Mouse (Mus musculus) lung, adult 2 months (tissue): ENCODE measurements around the gene Zfp511. TPM values are rescaled to one million over a fixed set of nuclear protein-coding genes. Genes with fewer than 3 reads are reported as not detected.
A peak's percentile ranks its signal among the peaks of the same experiment; 100 is the strongest.

Experiments
- DNase-seq: peaks from one replicate; pipeline ENCODE4 v3.0.0; 2022
- H3K4me1 ChIP-seq: fragments of 200-500 bp; 2 replicates; pipeline ENCODE4 v1.6.1; 2011; ENCODE audit warnings: low read length; ENCODE audit not compliant: control insufficient read depth, insufficient read depth
- H3K4me3 ChIP-seq: fragments of 200-500 bp; replicated peaks from 2 replicates; pipeline ENCODE3; 2011; ENCODE audit warnings: low read depth, mild to moderate bottlenecking, control low read depth, low read length; ENCODE audit errors: extremely low read depth
- CTCF ChIP-seq: fragments of 200-500 bp; IDR thresholded peaks from 2 replicates; pipeline ENCODE4 v1.5.1; 2011; ENCODE audit warnings: mild to moderate bottlenecking, low read length, control low read depth; ENCODE audit not compliant: insufficient read depth
- POLR2A ChIP-seq: fragments of 200-500 bp; IDR thresholded peaks from 2 replicates; pipeline ENCODE4 v1.6.1; 2011; ENCODE audit warnings: low read depth, mild to moderate bottlenecking, control low read depth, low read length, borderline replicate concordance; ENCODE audit errors: extremely low read depth
- WGBS: fragments of 180-500 bp; shearing (Covaris S2); methylation state at CpG from one replicate; pipeline ENCODE4 v1.1.7; 2018; 5-methylcytosine and 5-hydroxymethylcytosine counted together
- polyA plus RNA-seq: library from polyadenylated mRNA; depleted of rRNA; stranded (reverse); fragments of >200 nt; gene quantifications from 2 replicates; pipeline ENCODE4 v1.2.3, GENCODE M21; 2012

Gene Zfp511
- polyA plus RNA-seq, 1 experiment, result 85.5 TPM

DNA sequence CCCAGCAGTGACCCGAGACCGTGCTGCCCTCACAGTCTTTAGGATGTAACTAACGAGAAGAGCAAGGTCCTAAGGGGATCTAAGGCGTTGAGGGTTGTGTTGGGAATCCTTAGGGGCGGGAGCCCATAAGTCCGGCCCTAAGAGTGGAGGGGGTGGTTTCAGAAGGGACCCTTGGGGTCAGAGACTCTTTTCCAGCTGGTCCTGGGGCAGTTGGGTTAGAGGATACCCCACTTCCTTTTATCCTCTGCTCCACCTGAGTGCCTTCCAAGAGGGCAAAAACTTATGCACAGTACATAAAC, 25.6 kb downstream of the Zfp511 start:
- no peaks in the 10 kb centered on the region for H3K4me1 ChIP-seq
- H3K4me3 ChIP-seq, result no peak overlapping the region
- TF ChIP-seq CTCF (no peak), POLR2A (no peak)
- DNase-seq, result no peak
- 4% methylated on average over 6 of the region's 6 CpGs for WGBS

DNA sequence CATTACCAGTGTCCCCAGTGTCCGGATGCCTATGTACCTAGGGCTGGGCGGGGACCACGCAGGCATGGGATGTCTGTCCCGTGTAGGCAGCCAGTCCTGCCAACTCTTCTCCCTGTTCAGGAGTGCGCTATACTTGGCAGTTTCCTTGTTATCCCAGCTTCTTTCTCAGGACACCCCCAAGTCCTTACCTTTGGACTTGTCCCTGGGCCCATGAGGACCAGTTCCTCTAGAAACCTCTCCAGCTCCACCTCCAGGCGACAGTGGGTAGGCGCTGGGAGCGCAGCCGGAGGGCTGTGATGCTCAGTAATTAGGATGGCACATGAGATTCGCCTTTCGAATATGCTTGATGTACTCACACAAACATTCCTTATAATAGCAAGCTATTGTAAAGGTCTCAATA, 26.1 kb downstream of the Zfp511 start:
- DNase-seq, result peak; percentile 10
- 27% methylated on average over 11 of the region's 11 CpGs for WGBS
- TF ChIP-seq CTCF (0 out of 2 replicates have a peak, but pooled peaks have one; percentile 9), POLR2A (no peak)
- no peak overlapping the region for H3K4me3 ChIP-seq
- no peaks in the 10 kb centered on the region for H3K4me1 ChIP-seq

DNA sequence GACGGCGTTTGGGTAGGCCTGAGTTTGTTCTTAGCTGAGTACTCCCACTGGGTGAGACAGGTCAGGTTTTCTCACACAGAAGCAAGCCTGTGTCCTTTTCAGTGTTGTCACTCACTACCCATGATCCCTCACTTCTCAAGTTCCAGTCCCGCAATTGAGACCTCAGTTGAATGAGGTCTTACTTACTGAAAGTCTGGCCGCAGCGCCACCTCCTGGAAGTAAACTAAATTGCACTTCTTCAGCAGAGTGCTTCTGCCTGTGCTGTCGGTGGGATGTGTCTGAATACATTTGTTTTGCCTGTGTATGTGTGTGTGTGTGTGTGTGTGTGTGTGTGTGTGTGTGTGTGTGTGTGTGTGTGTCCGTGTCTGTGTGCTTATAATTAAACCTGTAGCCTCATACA, 26.9 kb downstream of the Zfp511 start:
- 21% methylated on average over 7 of the region's 7 CpGs for WGBS
- peak; percentile 55 for DNase-seq
- no peak overlapping the region for H3K4me3 ChIP-seq
- H3K4me1 ChIP-seq, result no peaks in the 10 kb centered on the region
- TF ChIP-seq POLR2A (no peak), CTCF (peak; percentile 64)

DNA sequence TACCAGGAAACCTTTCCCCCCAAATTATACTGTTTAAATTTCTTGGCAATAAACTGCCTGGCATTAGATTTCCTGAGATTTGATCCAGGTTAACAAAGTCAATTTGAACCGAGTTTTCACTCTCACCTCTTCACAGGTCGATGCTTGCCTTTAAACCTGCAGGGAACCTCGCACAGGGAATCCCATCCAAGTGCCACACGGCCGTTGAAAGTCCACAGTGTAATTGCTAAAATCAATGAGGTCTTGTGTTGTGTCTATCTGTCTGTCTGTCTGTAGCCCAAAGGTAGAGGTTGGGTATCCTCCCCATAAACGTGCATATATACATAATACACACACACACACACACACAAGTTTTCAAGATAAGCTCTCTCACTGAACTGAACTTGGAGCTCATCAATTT, 31.2 kb downstream of the Zfp511 start:
- DNase-seq, result no peak
- 51% methylated on average over 6 of the region's 6 CpGs for WGBS
- TF ChIP-seq POLR2A, result no peak
- TF ChIP-seq CTCF, result no peak
- H3K4me1 ChIP-seq, result no peaks in the 10 kb centered on the region
- no peak overlapping the region for H3K4me3 ChIP-seq

DNA sequence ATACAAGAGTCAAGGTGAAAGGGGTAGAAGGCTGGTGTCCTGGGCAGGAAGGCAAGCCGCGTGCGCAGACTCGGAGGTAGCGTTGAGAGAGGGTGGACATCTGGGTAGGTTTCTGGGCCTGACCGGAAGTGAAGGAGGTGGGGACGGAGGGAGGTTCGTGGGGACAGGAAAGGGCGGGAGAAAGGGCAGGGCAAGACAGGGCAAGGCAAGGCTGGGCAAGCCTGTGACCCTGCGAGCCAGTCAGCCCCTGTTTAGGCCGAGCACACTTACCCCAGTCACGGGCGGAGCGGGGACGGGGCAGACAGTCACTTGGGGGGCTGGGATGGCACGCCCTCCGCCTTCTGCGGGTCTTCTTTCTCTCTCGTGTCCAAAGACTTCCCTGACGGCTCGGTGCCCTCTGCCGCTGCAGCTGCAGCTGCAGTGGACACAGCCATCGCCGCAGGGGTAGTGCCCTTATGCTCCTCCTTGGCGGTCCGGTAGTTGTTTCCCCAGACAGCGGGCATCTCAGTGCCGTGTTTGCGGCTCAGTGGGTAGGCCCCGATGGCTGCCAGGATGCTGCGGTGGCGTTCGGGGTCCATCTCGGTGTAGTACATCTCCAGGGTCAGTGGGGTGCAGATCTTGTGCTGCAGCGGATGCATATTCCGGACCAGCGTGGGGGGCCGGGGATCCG, 34.0 kb downstream of the Zfp511 start:
- H3K4me3 ChIP-seq, result peak overlapping the region; percentile 41
- TF ChIP-seq CTCF (no peak), POLR2A (peak; percentile 71; the same call in 1 of the 2 replicates)
- no peaks in the 10 kb centered on the region for H3K4me1 ChIP-seq
- no peak for DNase-seq
- 31% methylated on average over 39 of the region's 39 CpGs for WGBS

DNA sequence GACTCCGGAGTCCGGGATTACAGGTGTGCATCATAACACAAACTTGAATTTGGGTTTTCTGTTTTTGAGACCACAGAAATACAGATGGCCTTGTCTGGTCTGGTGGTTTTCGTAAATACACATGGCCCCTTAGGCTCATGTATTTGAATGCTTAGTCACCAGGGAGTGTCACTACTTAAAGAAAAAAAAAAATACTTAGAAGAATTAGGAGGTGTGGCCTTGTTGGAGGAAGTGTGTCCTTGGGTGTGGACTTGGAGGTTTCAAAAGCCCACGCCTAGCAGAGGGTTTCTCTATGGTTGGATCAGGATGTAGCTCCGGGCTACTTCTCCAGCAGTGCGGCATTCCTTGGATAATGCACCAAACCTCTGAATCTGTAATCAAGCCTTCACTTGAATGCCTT, 41.5 kb downstream of the Zfp511 start:
- WGBS, result 58% methylated on average over 6 of the region's 6 CpGs

DNA sequence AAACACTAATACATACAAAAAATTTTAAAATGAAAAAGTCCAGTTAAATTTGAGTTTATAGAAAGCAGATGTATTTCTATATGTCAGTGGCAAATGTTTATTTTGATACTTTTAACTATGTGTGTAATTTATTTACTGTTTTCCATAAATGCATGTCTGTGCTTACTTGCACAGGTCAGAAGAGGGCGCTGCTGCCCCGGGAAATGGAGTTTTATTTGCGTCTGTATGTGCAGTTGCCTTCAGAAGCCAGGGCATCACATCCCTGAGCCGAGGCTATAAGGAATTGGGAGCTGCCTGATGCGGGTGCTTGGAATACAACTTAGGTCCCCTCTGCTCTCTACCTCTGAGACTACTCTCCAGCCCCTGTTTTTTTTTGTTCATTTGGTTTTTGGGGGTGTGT, 42.5 kb downstream of the Zfp511 start:
- TF ChIP-seq CTCF, result peak; percentile 83
- TF ChIP-seq POLR2A, result no peak
- Histone ChIP-seq H3K4me1 (no peaks in the 10 kb centered on the region), H3K4me3 (no peak overlapping the region)
- WGBS, result 6% methylated on average over 5 of the region's 5 CpGs
- peak; percentile 52 for DNase-seq

More for the DNA sequence above, 41.5 kb downstream of the Zfp511 start:
- Histone ChIP-seq H3K4me3 (no peak overlapping the region), H3K4me1 (no peaks in the 10 kb centered on the region)
- no peak for DNase-seq
- TF ChIP-seq POLR2A (no peak), CTCF (no peak)

DNA sequence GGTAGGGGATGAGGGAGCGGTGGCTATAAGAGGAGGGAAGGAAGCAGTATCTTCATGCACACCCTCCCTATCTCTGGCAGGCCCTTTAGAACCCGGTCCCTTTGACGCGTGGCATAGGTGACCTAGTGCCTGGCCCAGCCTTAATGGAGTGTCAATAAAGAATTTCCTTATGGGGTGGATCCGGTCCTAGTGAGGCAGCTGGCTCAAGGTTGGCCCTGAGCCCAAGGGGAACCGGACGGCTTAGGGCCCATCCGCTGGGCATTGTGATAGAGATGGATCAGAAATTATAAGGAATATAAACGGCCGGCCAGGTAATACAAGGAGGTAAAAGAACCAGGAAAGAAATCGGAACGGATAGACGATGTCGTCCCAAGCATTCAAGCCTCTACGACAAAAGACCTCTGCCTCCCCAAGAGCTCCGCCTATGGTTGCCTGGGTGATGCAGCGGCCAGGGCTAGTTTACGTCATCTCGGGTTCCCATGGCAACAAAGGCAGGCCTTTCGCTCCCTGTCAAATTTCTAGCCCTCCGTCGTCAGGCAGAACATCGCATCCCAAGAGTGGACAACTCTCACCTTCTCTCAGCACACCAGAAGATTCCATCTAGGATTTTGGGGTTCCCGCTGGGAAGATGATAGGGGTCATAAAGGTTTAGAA, 44.4 kb downstream of the Zfp511 start:
- TF ChIP-seq CTCF (no peak), POLR2A (no peak)
- WGBS, result 2% methylated on average over 24 of the region's 24 CpGs
- Histone ChIP-seq H3K4me1 (no peaks in the 10 kb centered on the region), H3K4me3 (no peak overlapping the region)
- DNase-seq, result no peak

DNA sequence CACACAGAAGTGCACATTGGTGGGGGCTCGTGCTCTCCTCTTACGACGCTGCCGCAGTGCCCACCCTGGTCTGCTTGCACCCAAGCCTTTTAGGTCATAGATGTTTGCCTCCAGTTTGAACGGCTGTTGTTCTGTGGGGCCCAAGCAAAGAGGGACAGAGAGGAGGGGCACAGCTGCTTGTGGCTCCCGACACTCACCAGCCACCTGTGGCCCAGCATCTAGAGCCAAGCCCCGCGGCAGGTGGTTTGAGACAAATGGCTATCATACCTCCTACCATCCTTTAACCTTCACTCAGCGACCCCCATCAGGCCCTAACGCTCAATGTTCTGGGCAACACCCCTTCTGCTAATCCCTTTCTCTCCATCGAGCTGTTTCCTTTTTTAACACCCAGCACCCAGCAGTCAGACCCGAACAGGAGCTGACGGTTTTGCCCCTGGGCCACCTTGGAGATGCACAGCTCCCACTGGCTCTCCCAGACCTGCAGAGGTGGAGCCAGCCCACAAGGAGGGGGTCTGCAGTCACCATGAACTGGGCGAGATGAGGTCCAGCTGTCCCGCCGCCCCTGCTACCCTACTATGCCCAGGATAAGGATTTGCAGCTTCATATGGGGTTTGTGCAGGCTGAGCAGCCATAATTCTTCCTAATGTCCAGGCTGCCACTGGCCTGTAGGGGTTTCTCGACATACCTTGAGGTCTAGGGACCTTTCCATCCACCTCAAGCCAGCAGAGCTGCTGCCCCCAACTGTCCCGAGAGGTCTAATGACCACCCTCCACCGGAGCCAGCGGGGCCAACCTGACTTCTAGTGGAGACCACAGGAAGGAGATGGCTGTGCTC, 45.4 kb downstream of the Zfp511 start:
- no peak for DNase-seq
- no peak for TF ChIP-seq POLR2A
- TF ChIP-seq CTCF, result no peak
- Histone ChIP-seq H3K4me3 (no peak overlapping the region), H3K4me1 (no peaks in the 10 kb centered on the region)
- WGBS, result 24% methylated on average over 20 of the region's 20 CpGs
